Mouse (Mus musculus) midbrain, embryonic 11.5 days (tissue): Measurements from ENCODE around the gene Fam204a. TPM values are rescaled to one million over a fixed set of nuclear protein-coding genes. Genes with fewer than 3 reads are reported as not detected.
A peak's percentile ranks its signal among the peaks of the same experiment; 100 is the strongest.

Experiments
- ATAC-seq: fragments of 200-750 bp; cut with Nextera tagmentation; 2 replicates; pipeline ENCODE4 v1.8.0; 2017; ENCODE audit warnings: moderate TSS enrichment, moderate library complexity; ENCODE audit not compliant: low FRiP score
- DNase-seq: peaks from one replicate; pipeline ENCODE4 v3.0.0; 2015; ENCODE audit warnings: low spot score; ENCODE audit errors: missing footprints
- H3K27ac ChIP-seq: fragments of 300-500 bp; sonication (generic); 2 replicates; pipeline ENCODE4 v1.5.1; 2014; ENCODE audit warnings: low read depth, low read length
- H3K27me3 ChIP-seq: fragments of 300-500 bp; sonication (generic); 2 replicates; pipeline ENCODE4 v1.6.1; 2014; ENCODE audit warnings: mild to moderate bottlenecking, low read length, moderate library complexity, mixed read lengths; ENCODE audit not compliant: control insufficient read depth, insufficient read depth
- H3K36me3 ChIP-seq: fragments of 300-500 bp; sonication (generic); 2 replicates; pipeline ENCODE4 v1.6.1; 2014; ENCODE audit warnings: mild to moderate bottlenecking, low read length, moderate library complexity, mixed read lengths; ENCODE audit not compliant: control insufficient read depth, insufficient read depth
- H3K4me1 ChIP-seq: fragments of 300-500 bp; sonication (generic); 2 replicates; pipeline ENCODE4 v1.6.1; 2014; ENCODE audit warnings: low read length; ENCODE audit not compliant: control insufficient read depth, insufficient read depth
- H3K4me2 ChIP-seq: fragments of 300-500 bp; sonication (generic); 2 replicates; pipeline ENCODE4 v1.6.1; 2014; ENCODE audit warnings: mild to moderate bottlenecking, moderate library complexity
- H3K4me3 ChIP-seq: fragments of 300-500 bp; sonication (generic); 2 replicates; pipeline ENCODE4 v1.5.1; 2014; ENCODE audit warnings: low read depth, low read length
- H3K9ac ChIP-seq: fragments of 300-500 bp; sonication (generic); 2 replicates; pipeline ENCODE4 v1.6.1; 2014; ENCODE audit warnings: low read length
- H3K9me3 ChIP-seq: fragments of 300-500 bp; sonication (generic); 2 replicates; pipeline ENCODE4 v1.6.1; 2016; ENCODE audit warnings: low read length; ENCODE audit not compliant: control insufficient read depth
- WGBS: fragments of 180-500 bp; shearing (Covaris S2); extraction: QIAGEN DNeasy Blood & Tissue Kit; methylation state at CpG from one replicate; pipeline ENCODE4 v1.1.7; 2014; 5-methylcytosine and 5-hydroxymethylcytosine counted together
- polyA plus RNA-seq: library from polyadenylated mRNA; unstranded; fragments of >200 nt; fragmentation: Nextera tagmentation; extraction: Ambion mirVana; gene quantifications from 2 replicates; pipeline ENCODE4 v1.2.1, GENCODE M21; 2014

Gene Fam204a
- polyA plus RNA-seq, 1 experiment from 2014 or later = 93.7 TPM

- Histone ChIP-seq H3K9me3 (no peaks in the 10 kb centered on the region), H3K4me1 (peaks cover 3% of the 10 kb centered on the region; the same call in 1 of the 2 replicates), H3K27ac (no peak overlapping the region), H3K4me3 (no peak overlapping the region), H3K27me3 (peaks cover 50% of the 10 kb centered on the region), H3K4me2 (no peak overlapping the region), H3K36me3 (no peaks in the 10 kb centered on the region), H3K9ac (no peak overlapping the region)
- peak; percentile 83 for DNase-seq
- 38% methylated on average over 13 of the region's 13 CpGs for WGBS
- no peak for ATAC-seq
Observed at GRCm38 (mm10) chr19:60149078-60149960, 77.2 kb downstream of the Fam204a start.

Other genes with a start within 250 kb of the Fam204a start
- gene Prlhr, start 241.6 kb upstream of the Fam204a start, polyA plus RNA-seq = not detected in 2 replicates